In genomic region chr7:122289243-122290111, GRCm38 (mm10) we compare ENCODE assay signal across 8 mouse cellular contexts. TPM values are rescaled to one million over a fixed set of nuclear protein-coding genes. Genes with fewer than 3 reads are reported as not detected.
DNase-seq lines count a peak whose midpoint lies in the region; ATAC-seq and TF ChIP-seq lines count a peak whose summit lies in the region.

No protein-coding gene starts in this region.

- H3K9me3 ChIP-seq in kidney, embryonic 15.5 days (replicated peaks), result no peaks in the 10 kb centered on the region

- ATAC-seq in kidney, embryonic 15.5 days (replicated peaks; ENCODE audit: low FRiP score), result peak; percentile 72
- ATAC-seq in megakaryocyte progenitor cell, adult 5-6 weeks (replicated peaks; ENCODE audit: poor library complexity), result peak; percentile 33

- H3K4me3 ChIP-seq in heart, adult 2 months, result peak overlapping the region; percentile 31; the same call in 1 of the 2 replicates
- peak overlapping the region; percentile 57 for H3K4me3 ChIP-seq in kidney, embryonic 15.5 days (replicated peaks)

- no peaks in the 10 kb centered on the region for H3K36me3 ChIP-seq in heart, adult 2 months (ENCODE audit: control insufficient read depth, insufficient read depth, low read length)
- no peaks in the 10 kb centered on the region for H3K36me3 ChIP-seq in kidney, embryonic 15.5 days

- WGBS in heart, adult 2 months, result under 1% methylated on average over 66 of the region's 66 CpGs
- under 1% methylated on average over 64 of the region's 66 CpGs for WGBS in kidney, embryonic 15.5 days

- TF ChIP-seq POLR2A in heart, adult 2 months (IDR thresholded peaks at IDR 0.05; ENCODE audit: insufficient read depth, low read depth, low read length), result no peak

- H3K27ac ChIP-seq in heart, adult 2 months, result no peak overlapping the region
- no peak overlapping the region for H3K27ac ChIP-seq in kidney, embryonic 15.5 days

- intact Hi-C loops in left cerebral cortex, postnatal 4 days (cut with DNase I), result loop anchor here (2.0 to 10.0 kb wide), 2 partner anchors 91 to 535 kb away; no protein-coding TSS in a partner anchor
- intact Hi-C loops in heart, adult 2 months (cut with DNase I), result no loop called here

- H3K4me1 ChIP-seq in heart, adult 2 months (ENCODE audit: control insufficient read depth, insufficient read depth, low read length), result no peaks in the 10 kb centered on the region
- peaks cover 20% of the 10 kb centered on the region for H3K4me1 ChIP-seq in kidney, embryonic 15.5 days

- H3K79me2 ChIP-seq in heart, adult 2 months (replicated peaks; ENCODE audit: control insufficient read depth, insufficient read depth, low read length), result no peaks in the 10 kb centered on the region

- TF ChIP-seq CTCF in heart, adult 2 months (IDR thresholded peaks at IDR 0.05), result no peak

- no peak for TF ChIP-seq EP300 in heart, adult 2 months (IDR thresholded peaks at IDR 0.05; ENCODE audit: insufficient read depth, low read depth, low read length)

- H3K27me3 ChIP-seq in heart, adult 2 months (ENCODE audit: control insufficient read depth, insufficient read depth, low read length), result peaks cover 2% of the 10 kb centered on the region; the same call in 1 of the 2 replicates
- H3K27me3 ChIP-seq in kidney, embryonic 15.5 days, result peaks cover 42% of the 10 kb centered on the region

- H3K4me2 ChIP-seq in kidney, embryonic 15.5 days, result peak overlapping the region; percentile 95

- no peak overlapping the region for H3K9ac ChIP-seq in heart, adult 2 months (ENCODE audit: low read depth, low read length)
- peak overlapping the region; percentile 31 for H3K9ac ChIP-seq in kidney, embryonic 15.5 days

- DNase-seq in left cerebral cortex, postnatal 4 days, result peak; percentile 41
- no peak for DNase-seq in left cerebral cortex, adult 11 months (ENCODE audit: low spot score)
- DNase-seq in cerebellum, adult 9-10 months, result peak; percentile 78
- peak in 1 of 2 experiments; percentile 46 for DNase-seq in heart, adult 2 months
- peak; percentile 9 for DNase-seq in spleen, adult 12 weeks (ENCODE audit: low spot score)
- DNase-seq in frontal cortex, adult 2 months (ENCODE audit: extremely low spot score in 1 of 2, low spot score in 1 of 2), result no peak

RNA-seq across cellular contexts. Expression of gene Prkcb, which starts 0.9 kb away (rescaled TPM):
- 100 to 1,000 TPM; 365 to 390 TPM for total RNA-seq in left cerebral cortex, postnatal 4 days (2021)
- 1 to 10 TPM; 3.8 to 4.5 TPM for total RNA-seq in heart, adult 2 months (2021)
- 3.6 and 4.5 TPM in 2 replicates for polyA plus RNA-seq in heart, adult 2 months (2012; rRNA removed)
- polyA plus RNA-seq in kidney, embryonic 15.5 days (2015; fragmentation: Nextera tagmentation; extraction: Ambion mirVana), result 3.4 and 5.9 TPM in 2 replicates
- 34.1 and 39.9 TPM in 2 replicates for total RNA-seq in megakaryocyte progenitor cell, adult 5-6 weeks (2015)
- total RNA-seq in megakaryocyte progenitor cell, adult 5-6 weeks (2017), result 24.8 and 32.6 TPM in 2 replicates
- polyA plus RNA-seq in frontal cortex, adult 2 months (2012; rRNA removed), result 502 and 539 TPM in 2 replicates

Comparison
In these comparisons a context has a peak if more than half of its experiments do, and no peak if none do; other contexts are left out.
1. DNase-seq: peak in left cerebral cortex, postnatal 4 days (single experiment), cerebellum, adult 9-10 months (single experiment) and spleen, adult 12 weeks (single experiment); none in left cerebral cortex, adult 11 months (single experiment) and frontal cortex, adult 2 months (0 of 2).
2. RNA of gene Prkcb, which starts 0.9 kb away (total RNA-seq): 365 to 390 TPM in left cerebral cortex, postnatal 4 days; 24.8 to 39.9 TPM in megakaryocyte progenitor cell, adult 5-6 weeks and 3.8 to 4.5 TPM in heart, adult 2 months; every median in the first group is over 4 times any median in the second.